Mouse (Mus musculus) gastrocnemius, postnatal 10 days (tissue): ENCODE data around the gene Prkra. TPM values are rescaled to one million over a fixed set of nuclear protein-coding genes. Genes with fewer than 3 reads are reported as not detected.
A peak's percentile ranks its signal among the peaks of the same experiment; 100 is the strongest.

Experiments
- DNase-seq: peaks from one replicate; pipeline ENCODE4 v3.0.0; 2021; ENCODE audit warnings: mixed read lengths
- long read RNA-seq, 2 experiments: library from polyadenylated mRNA; stranded (forward); transcript quantifications; one replicate each; pipeline ENCODE4 v2.0.0; 2021
- total RNA-seq, 2 experiments: library from RNA; stranded (reverse); gene quantifications; 2 replicates each; pipeline ENCODE4 v1.2.3; 2021

Gene Prkra
- total RNA-seq, result 10 to 100 TPM; 10.3 to 13.4 TPM
- long read RNA-seq, experiment 1, transcript Prkra-201 (8 exons, 1,614 nt), result major isoform, 15 of 15 reads
- long read RNA-seq, experiment 1, partial matches to known transcripts, result 0 of 15 reads
- long read RNA-seq, experiment 1, other reads (novel, unspliced or antisense), result 0 of 15 reads
- long read RNA-seq, experiment 2, transcript Prkra-201 (8 exons, 1,614 nt), result major isoform, 7 of 8 reads
- long read RNA-seq, experiment 2, partial matches to known transcripts, result 0 of 8 reads
- long read RNA-seq, experiment 2, other reads (novel, unspliced or antisense), result 1 of 8 reads

DNA sequence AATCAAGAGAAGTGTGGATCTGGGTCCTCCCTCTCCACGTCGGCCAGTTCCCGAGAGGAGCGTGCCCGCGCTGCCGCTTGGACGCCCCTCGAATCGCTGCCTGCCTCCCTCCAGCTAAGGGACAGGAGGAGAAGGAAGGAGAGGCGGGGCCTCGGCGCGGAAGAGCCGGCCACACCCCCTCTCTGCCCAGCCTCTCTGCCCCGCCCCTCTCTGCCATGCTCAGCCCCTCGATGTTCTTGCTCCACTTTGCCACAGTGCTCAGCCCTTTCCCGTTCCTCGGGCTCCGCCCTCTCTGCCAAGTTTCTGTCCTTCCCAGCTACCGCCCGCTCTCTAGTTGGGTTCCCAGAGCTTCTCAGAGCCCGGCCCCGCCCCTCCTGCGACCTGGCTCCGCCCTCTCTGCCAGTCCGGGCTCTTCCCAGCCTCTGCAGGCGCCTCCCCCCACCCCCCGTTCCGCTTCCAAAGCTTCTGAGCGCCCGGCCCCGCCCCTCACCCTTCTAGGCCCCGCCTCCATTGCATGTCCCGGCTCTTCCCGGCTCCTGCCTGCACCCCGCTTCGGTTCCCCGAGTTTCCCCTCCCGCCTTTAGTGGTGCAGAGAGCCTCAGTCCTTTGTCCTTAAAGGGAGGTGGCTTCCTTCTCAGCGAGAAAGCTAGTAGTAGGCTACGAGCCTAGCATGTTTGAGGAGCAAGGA, at the start of gene Prkra, which contains the start of gene Pjvk:
Prkra (minus strand) TSS at position 133 of the 688 bp plus-strand sequence.
Pjvk (plus strand) TSS at position 594 of the 688 bp plus-strand sequence.
- peak; percentile 99 for DNase-seq

DNA sequence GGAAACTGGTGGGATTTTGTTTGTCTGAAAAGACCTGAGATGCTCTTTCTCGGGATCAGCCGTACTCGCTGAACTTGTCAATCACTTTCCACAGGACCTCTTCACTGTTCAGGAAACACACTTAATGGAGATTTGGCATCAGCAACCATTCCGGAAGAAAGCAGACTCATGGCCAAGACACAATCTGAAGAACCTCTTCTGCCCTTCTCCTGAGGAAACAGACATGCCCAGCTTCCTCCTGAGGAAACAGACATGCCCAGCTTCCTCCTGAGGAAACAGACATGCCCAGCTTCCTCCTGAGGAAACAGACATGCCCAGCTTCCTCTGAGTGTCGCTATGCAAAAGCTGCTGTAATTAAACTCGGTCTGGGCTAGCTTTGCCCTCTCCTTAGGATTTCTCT, 47.5 kb upstream of the Prkra start:
- DNase-seq, result no peak

DNA sequence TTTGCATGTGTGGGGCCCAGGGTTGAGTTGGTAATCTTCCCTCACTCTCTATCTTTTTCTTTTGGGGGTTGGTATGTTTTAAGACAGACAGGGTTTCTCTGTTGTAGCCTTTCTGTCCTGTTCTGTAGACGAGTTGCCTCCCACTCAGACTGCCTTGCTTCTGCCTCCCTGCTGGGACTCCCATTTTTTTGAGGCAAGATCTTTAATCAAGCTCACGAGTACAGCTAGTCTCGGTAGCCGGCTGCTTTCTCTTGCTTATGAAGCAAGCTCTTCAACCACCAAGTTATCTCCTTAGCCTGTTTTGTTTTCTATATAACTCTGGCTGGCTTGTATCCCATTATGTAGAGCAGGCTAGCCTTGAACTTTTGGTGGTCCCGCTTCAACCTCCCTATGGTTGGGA, 46.0 kb upstream of the Prkra start:
- DNase-seq, result no peak

GRCm38 (mm10) chr2:76690436-76691204, 42.8 kb upstream of the Prkra start:
- DNase-seq, result no peak

GRCm38 (mm10) chr2:76688162-76688561, 40.3 kb upstream of the Prkra start:
- DNase-seq, result no peak

- no peak for DNase-seq
Observed at GRCm38 (mm10) chr2:76687608-76688007, 39.8 kb upstream of the Prkra start.

DNA sequence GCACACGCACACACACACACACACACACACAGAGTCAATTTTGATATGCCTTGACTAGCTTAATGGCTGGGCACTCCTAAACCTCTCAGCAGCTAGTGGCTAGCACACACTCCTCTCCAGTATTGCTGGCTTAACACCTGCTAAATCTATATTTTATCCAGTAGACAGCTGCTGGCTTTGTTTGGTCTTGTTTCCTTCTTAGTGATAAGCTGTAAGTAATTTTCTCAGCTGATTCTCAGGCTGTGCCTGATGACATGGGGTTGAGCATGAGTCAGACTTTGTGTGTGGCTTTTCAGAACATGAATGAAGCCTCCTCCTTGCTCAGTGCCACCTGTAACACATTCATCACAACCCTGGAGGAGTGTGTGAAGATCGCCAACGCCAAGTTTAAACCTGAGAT, 39.2 kb upstream of the Prkra start:
- DNase-seq, result no peak

- no peak for DNase-seq
Observed at GRCm38 (mm10) chr2:76682301-76682700, 34.5 kb upstream of the Prkra start.

GRCm38 (mm10) chr2:76676401-76677226, 28.8 kb upstream of the Prkra start:
- no peak for DNase-seq

DNA sequence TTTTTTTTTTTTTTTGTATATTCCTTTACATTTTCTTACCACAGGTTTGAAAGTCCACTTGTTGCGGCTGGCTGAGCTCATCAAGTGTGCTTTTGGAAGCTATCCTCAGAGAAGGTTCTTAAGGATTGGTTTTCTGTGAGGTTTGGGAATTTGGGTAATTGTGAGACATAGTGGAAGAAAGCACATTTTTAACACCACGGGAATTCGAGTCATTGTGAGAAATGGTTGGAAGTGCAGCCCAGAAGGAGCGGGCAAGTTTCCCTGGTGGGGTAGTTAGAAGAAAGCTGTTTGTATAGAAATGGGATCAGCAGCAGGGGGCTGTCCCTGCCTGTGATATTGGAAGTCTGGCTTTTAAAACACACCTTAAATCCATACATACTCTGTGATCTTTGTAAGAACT, 28.1 kb upstream of the Prkra start:
- DNase-seq, result no peak

DNA sequence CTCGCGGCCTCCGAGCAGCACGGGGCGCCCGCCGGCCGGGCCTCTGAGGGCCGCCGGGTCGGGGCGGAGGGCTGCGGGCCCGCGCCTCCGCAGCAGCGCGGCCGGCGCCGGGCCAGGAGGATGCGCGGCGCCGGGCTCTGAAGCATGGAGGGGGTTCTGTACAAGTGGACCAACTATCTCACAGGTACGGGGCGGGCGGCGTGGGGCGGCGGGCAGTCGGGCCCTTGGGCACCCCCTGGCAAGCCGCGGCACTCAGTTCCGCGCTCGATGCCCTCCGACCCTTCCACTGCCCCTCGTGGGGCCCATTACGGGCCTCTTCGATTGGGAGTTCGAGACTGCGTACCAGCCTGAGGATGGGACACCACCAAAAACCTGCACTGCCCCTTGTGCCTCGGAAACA, 27.6 kb upstream of the Prkra start:
- no peak for DNase-seq

DNA sequence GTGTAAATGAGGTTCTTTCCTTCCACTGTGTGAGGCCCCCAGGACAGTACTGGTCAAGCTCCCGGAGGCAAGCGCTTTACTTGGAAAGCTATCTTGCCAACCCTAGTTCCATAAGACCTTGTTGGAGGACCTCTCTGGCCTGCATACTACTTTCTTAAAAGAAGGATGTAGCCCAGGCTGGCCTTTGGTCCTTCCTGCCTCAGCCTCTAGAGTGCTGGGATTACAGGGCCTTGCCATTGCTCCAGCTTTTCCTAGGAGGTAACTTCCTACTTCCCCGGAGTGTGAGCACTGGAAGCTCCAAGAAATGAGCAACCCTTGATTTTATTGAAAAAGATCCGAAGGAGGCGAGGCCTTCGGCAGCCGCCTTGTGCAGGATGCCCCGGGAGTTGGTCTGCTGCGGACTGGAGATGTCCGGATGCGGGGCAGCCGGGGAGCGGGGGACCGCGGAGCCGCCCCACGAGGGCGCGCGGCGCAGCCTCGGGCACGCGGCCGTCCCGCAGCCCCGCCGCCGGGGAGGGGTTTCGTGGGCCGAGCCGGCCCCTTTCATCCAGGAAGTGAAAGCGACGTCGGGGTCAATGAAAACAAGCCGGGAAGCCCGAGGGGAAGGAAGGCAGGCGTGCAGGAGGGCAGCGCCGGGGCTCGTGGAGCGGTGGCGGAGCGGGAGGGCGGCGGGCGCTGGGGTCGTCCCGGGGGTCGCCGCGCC, 27.1 kb upstream of the Prkra start, which contains the start of gene Plekha3:
Plekha3 (plus strand) TSS at position 557 of the 703 bp plus-strand sequence.
- peak; percentile 82 for DNase-seq

GRCm38 (mm10) chr2:76673472-76674081, 25.8 kb upstream of the Prkra start:
- peak; percentile 27 for DNase-seq

GRCm38 (mm10) chr2:76672966-76673392, 25.2 kb upstream of the Prkra start, which contains the start of gene Fkbp7:
TSS of gene Fkbp7 (minus strand) at chr2:76673116.
- peak; percentile 89 for DNase-seq

DNA sequence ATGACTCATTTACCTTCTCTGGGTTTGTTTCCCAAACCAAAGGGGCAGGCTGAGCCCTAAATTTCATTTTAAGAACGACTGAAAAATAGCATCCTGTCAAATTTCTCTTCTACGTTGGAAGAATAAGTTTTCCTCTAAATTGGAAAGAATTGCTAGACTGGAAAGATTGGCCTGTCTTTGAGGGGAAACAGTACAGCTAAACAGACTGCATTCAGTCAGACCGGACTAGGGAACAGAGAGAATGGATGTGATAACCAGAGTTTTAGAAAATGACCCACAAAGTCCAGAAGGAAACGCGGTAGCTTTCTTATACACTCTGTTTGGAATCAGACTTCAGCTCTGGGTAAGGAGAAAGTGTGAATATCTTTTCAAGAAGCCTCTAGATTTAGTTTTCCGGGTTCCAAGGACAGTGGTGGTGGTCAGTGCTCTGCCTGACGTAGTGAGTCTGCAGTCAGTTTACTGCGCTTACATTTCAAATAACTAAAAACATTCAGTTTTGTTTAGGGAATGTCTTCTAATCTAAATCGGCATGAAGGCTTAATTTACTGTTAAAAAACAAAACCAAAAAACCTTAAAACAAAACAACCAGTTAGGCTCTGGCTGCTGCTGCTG, 24.4 kb upstream of the Prkra start:
- no peak for DNase-seq

GRCm38 (mm10) chr2:76671641-76672040, 23.8 kb upstream of the Prkra start:
- DNase-seq, result no peak

GRCm38 (mm10) chr2:76667200-76667599, 19.4 kb upstream of the Prkra start:
- DNase-seq, result no peak

DNA sequence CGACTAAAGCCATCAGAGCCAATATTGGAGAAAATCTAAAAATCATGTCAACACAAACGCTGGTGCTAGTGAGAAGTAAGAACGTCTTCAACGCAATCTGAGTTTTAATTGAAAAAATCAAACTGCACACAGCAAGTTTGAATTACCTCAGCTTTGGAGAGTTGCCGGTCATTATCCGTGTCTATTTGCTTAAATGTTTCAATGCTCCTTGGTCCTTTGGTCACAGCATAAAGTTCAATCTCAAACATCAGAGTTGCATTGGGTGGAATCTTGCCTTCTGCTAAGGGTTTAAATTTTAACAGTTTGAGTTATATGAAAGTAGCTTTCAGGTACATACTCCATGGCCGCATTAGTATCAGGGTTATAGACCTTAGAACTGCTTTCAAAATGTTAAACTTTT, 17.7 kb upstream of the Prkra start:
- DNase-seq, result no peak

GRCm38 (mm10) chr2:76659419-76659818, 11.6 kb upstream of the Prkra start:
- no peak for DNase-seq

- no peak for DNase-seq
Observed at GRCm38 (mm10) chr2:76658551-76658950, 10.7 kb upstream of the Prkra start.
